Mouse (Mus musculus): ENCODE measurements around the gene Mllt10. TPM values are rescaled to one million over a fixed set of nuclear protein-coding genes. Genes with fewer than 3 reads are reported as not detected.

The Mllt10 gene
- polyA plus RNA-seq, 1 experiment from 2014 or later, result 43.5 TPM

- peak; percentile 74 for DNase-seq (ENCODE audit: low spot score)
Observed at GRCm38 (mm10) chr2:18031831-18032537, 23.1 kb upstream of the Mllt10 start.

DNA sequence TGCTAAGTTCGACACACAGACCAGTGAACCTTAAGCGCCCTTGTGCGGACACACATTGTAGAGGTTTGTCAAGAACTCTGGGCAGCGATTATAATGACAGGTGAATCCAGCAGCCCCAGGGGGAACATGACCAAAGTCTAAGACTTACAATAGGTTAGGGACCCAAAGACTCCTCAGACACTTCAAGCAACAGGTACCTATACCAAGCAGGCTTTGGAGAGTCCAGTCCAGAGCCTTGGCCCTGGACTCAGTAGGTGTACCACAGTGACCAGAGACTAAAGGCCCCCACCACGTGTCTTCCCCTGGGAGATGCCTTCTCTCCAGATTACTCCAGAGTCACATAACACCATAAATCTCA, 22.5 kb upstream of the Mllt10 start:
- DNase-seq (ENCODE audit: low spot score) (peak; percentile 23), ATAC-seq (no peak)
- H3K4me1 ChIP-seq (ENCODE audit: control insufficient read depth, insufficient read depth, low read length), result peaks cover 50% of the 10 kb centered on the region
- no peaks in the 10 kb centered on the region for H3K27me3 ChIP-seq (replicated peaks; ENCODE audit: control insufficient read depth, insufficient read depth, low read length)
- H3K36me3 ChIP-seq (ENCODE audit: control insufficient read depth, insufficient read depth, low read length), result no peaks in the 10 kb centered on the region
- no peak overlapping the region for H3K4me3 ChIP-seq (ENCODE audit: low read depth, low read length)
- H3K27ac ChIP-seq (ENCODE audit: low read depth, low read length), result no peak overlapping the region
- no peaks in the 10 kb centered on the region for H3K9me3 ChIP-seq (replicated peaks; ENCODE audit: control insufficient read depth, low read length)
- WGBS, result 34% methylated on average over 5 of the region's 5 CpGs
- H3K4me2 ChIP-seq (ENCODE audit: low read length), result peak overlapping the region; percentile 99
- peak overlapping the region; percentile 87 for H3K9ac ChIP-seq (ENCODE audit: low read length)

More at GRCm38 (mm10) chr2:18031831-18032537, 23.1 kb upstream of the Mllt10 start:
- peak overlapping the region; percentile 63; the same call in 1 of the 2 replicates for H3K27ac ChIP-seq (ENCODE audit: low read depth, low read length)
- H3K27me3 ChIP-seq (replicated peaks; ENCODE audit: control insufficient read depth, insufficient read depth, low read length), result no peaks in the 10 kb centered on the region
- H3K4me2 ChIP-seq (ENCODE audit: low read length), result peak overlapping the region; percentile 99
- H3K36me3 ChIP-seq (ENCODE audit: control insufficient read depth, insufficient read depth, low read length), result no peaks in the 10 kb centered on the region
- ATAC-seq, result no peak
- no peaks in the 10 kb centered on the region for H3K9me3 ChIP-seq (replicated peaks; ENCODE audit: control insufficient read depth, low read length)
- under 1% methylated on average over 33 of the region's 34 CpGs for WGBS
- peak overlapping the region; percentile 87 for H3K9ac ChIP-seq (ENCODE audit: low read length)
- H3K4me3 ChIP-seq (ENCODE audit: low read depth, low read length), result peak overlapping the region; percentile 37
- peaks cover 50% of the 10 kb centered on the region for H3K4me1 ChIP-seq (ENCODE audit: control insufficient read depth, insufficient read depth, low read length)

- DNase-seq (ENCODE audit: low spot score), result peak; percentile 65
- peak; percentile 25; the same call in 1 of the 2 replicates for ATAC-seq
- Histone ChIP-seq H3K36me3 (ENCODE audit: control insufficient read depth, insufficient read depth, low read length) (no peaks in the 10 kb centered on the region), H3K4me2 (ENCODE audit: low read length) (peak overlapping the region; percentile 99), H3K4me3 (ENCODE audit: low read depth, low read length) (0 out of 2 replicates have a peak overlapping the region, but pooled peaks have one; percentile 1), H3K4me1 (ENCODE audit: control insufficient read depth, insufficient read depth, low read length) (peaks cover 58% of the 10 kb centered on the region), H3K9ac (ENCODE audit: low read length) (peak overlapping the region; percentile 87), H3K9me3 (replicated peaks; ENCODE audit: control insufficient read depth, low read length) (no peaks in the 10 kb centered on the region), H3K27me3 (replicated peaks; ENCODE audit: control insufficient read depth, insufficient read depth, low read length) (no peaks in the 10 kb centered on the region), H3K27ac (ENCODE audit: low read depth, low read length) (no peak overlapping the region)
- 19% methylated on average over 10 of the region's 10 CpGs for WGBS
Observed at GRCm38 (mm10) chr2:18033166-18034108, 21.6 kb upstream of the Mllt10 start.

DNA sequence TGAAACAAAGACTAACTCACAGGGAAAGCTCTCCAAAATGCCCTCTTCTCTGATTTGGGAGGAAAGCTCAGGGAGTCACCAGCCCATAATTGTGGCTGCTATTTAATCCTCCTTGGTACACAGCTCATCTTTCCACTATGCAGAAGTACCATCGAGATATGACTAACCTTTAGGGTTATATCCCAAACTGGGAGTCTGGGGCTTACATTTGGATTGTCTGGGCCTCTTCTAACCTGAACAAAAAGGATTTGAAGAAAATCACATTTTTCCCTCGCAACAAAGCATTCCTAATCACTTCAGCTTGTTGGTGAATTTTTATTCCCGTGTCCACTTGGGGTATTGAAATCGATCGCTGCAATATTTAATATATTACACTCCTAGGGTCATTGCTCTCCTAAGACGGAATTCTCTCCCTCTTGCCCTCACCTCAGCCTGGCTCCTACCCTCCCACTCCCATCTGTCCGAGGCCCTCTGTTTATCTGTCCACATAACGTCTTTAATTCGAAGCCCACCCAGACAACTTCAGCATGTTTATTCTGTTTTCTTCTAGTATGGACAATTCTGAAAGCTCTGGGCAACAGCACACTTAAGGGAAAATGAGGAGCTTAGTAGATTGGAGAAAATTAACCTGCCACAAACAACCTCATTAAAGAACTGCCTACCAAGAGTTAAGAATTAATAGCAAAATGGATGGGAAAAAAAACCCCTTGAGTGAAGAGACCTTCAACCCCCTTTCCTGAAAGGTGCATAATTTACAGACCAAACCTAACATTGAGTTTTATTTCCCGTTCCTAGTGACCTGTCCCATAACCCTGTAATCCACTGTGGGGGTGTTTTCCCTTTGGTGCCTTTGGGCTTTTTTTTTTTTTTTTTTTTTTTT, 20.4 kb upstream of the Mllt10 start:
- Histone ChIP-seq H3K36me3 (ENCODE audit: control insufficient read depth, insufficient read depth, low read length) (no peaks in the 10 kb centered on the region), H3K4me3 (ENCODE audit: low read depth, low read length) (no peak overlapping the region), H3K27ac (ENCODE audit: low read depth, low read length) (no peak overlapping the region), H3K4me1 (ENCODE audit: control insufficient read depth, insufficient read depth, low read length) (peaks cover 68% of the 10 kb centered on the region), H3K9me3 (replicated peaks; ENCODE audit: control insufficient read depth, low read length) (no peaks in the 10 kb centered on the region), H3K9ac (ENCODE audit: low read length) (peak overlapping the region; percentile 87; the same call in 1 of the 2 replicates), H3K27me3 (replicated peaks; ENCODE audit: control insufficient read depth, insufficient read depth, low read length) (no peaks in the 10 kb centered on the region), H3K4me2 (ENCODE audit: low read length) (peak overlapping the region; percentile 99; the same call in 1 of the 2 replicates)
- ATAC-seq (no peak), DNase-seq (ENCODE audit: low spot score) (peak; percentile 21)
- WGBS, result 32% methylated on average over 10 of the region's 10 CpGs

- Histone ChIP-seq H3K4me2 (ENCODE audit: low read length) (no peak within 1 kb of the TSS), H3K9ac (ENCODE audit: low read length) (peak within 1 kb of the TSS; percentile 76; the same call in 1 of the 2 replicates), H3K4me3 (ENCODE audit: low read depth, low read length) (no peak within 1 kb of the TSS), H3K4me1 (ENCODE audit: control insufficient read depth, insufficient read depth, low read length) (peaks cover 74% of the 10 kb centered on the region), H3K36me3 (ENCODE audit: control insufficient read depth, insufficient read depth, low read length) (no peaks in the 10 kb centered on the region; the same call in 1 of the 2 replicates), H3K27ac (ENCODE audit: low read depth, low read length) (no peak within 1 kb of the TSS), H3K9me3 (replicated peaks; ENCODE audit: control insufficient read depth, low read length) (no peaks in the 10 kb centered on the region), H3K27me3 (replicated peaks; ENCODE audit: control insufficient read depth, insufficient read depth, low read length) (no peaks in the 10 kb centered on the region)
- DNase-seq (ENCODE audit: low spot score) (peak; percentile 1), ATAC-seq (no peak)
- whole genome bisulfite sequencing, result 65% methylated on average over 2 of the region's 2 CpGs
Observed at GRCm38 (mm10) chr2:18037491-18037890, 17.5 kb upstream of the Mllt10 start, which contains the start of gene A930004D18Rik. TSS of gene A930004D18Rik (minus strand) at chr2:18037737.

DNA sequence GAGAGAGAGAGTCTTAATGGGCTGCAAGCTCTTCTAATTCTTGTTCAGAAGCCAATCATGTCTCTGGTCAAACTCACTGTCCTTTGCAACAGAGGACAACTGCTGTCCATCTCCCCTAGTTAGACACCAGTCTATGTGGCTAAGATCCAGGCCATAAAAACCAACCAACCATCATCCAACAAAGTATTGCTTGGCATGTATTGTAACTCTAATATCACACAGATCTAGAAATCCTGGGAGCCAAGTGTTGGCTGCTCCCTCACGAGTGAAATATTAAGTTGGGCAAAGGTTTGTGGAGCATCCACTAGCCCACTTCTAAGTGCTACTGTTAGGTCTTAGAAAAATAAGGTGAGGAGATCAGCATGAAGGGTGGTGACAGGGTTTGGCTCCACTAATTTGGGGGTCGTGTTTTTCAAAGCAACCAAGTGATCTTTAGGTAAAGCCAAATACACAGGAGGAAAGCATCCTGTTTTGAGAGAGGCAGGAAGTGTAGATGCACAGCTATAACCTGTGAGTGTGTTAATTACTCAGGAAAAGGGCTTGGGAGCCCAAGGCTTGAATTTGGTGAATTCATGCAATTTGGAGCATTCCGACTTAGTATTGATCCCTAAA, 16.8 kb upstream of the Mllt10 start:
- DNase-seq (ENCODE audit: low spot score) (peak; percentile 25), ATAC-seq (no peak)
- WGBS, result 43% methylated on average over 3 of the region's 3 CpGs
- no peaks in the 10 kb centered on the region for H3K9me3 ChIP-seq (replicated peaks; ENCODE audit: control insufficient read depth, low read length)
- H3K27ac ChIP-seq (ENCODE audit: low read depth, low read length), result no peak overlapping the region
- H3K36me3 ChIP-seq (ENCODE audit: control insufficient read depth, insufficient read depth, low read length), result no peaks in the 10 kb centered on the region; the same call in 1 of the 2 replicates
- H3K4me2 ChIP-seq (ENCODE audit: low read length), result no peak overlapping the region
- H3K9ac ChIP-seq (ENCODE audit: low read length), result peak overlapping the region; percentile 76; the same call in 1 of the 2 replicates
- no peak overlapping the region for H3K4me3 ChIP-seq (ENCODE audit: low read depth, low read length)
- H3K27me3 ChIP-seq (replicated peaks; ENCODE audit: control insufficient read depth, insufficient read depth, low read length), result no peaks in the 10 kb centered on the region
- peaks cover 75% of the 10 kb centered on the region for H3K4me1 ChIP-seq (ENCODE audit: control insufficient read depth, insufficient read depth, low read length)

GRCm38 (mm10) chr2:18038895-18039371, 16.1 kb upstream of the Mllt10 start:
- peak overlapping the region; percentile 76 for H3K9ac ChIP-seq (ENCODE audit: low read length)
- H3K4me1 ChIP-seq (ENCODE audit: control insufficient read depth, insufficient read depth, low read length), result peaks cover 70% of the 10 kb centered on the region
- H3K4me2 ChIP-seq (ENCODE audit: low read length), result peak overlapping the region; percentile 94
- peak overlapping the region; percentile 94; the same call in 1 of the 2 replicates for H3K27ac ChIP-seq (ENCODE audit: low read depth, low read length)
- 17% methylated on average over 10 of the region's 10 CpGs for WGBS
- peak overlapping the region; percentile 98; the same call in 1 of the 2 replicates for H3K4me3 ChIP-seq (ENCODE audit: low read depth, low read length)
- DNase-seq (ENCODE audit: low spot score) (peak; percentile 55), ATAC-seq (no peak)
- H3K36me3 ChIP-seq (ENCODE audit: control insufficient read depth, insufficient read depth, low read length), result no peaks in the 10 kb centered on the region; the same call in 1 of the 2 replicates
- H3K27me3 ChIP-seq (replicated peaks; ENCODE audit: control insufficient read depth, insufficient read depth, low read length), result no peaks in the 10 kb centered on the region
- H3K9me3 ChIP-seq (replicated peaks; ENCODE audit: control insufficient read depth, low read length), result no peaks in the 10 kb centered on the region
